Mouse (Mus musculus) heart, postnatal 36 days (tissue): Measurements from ENCODE around the gene Tbx2. TPM values are rescaled to one million over a fixed set of nuclear protein-coding genes. Genes with fewer than 3 reads are reported as not detected.

Experiments
- DNase-seq, 2 experiments: peaks; one replicate each; pipeline ENCODE4 v3.0.0; 2021 to 2022
- intact Hi-C: fragments of 180-260 bp; cut with DNase I; formaldehyde crosslinking; loops from one replicate; pipeline ENCODE4 v1.15.1; 2025
- total RNA-seq, 2 experiments: library from RNA; stranded (reverse); gene quantifications; 2 replicates each; pipeline ENCODE4 v1.2.3; 2021

Gene Tbx2
- total RNA-seq, 2 experiments from 2014 or later, result 6.2 to 6.9 TPM

DNA sequence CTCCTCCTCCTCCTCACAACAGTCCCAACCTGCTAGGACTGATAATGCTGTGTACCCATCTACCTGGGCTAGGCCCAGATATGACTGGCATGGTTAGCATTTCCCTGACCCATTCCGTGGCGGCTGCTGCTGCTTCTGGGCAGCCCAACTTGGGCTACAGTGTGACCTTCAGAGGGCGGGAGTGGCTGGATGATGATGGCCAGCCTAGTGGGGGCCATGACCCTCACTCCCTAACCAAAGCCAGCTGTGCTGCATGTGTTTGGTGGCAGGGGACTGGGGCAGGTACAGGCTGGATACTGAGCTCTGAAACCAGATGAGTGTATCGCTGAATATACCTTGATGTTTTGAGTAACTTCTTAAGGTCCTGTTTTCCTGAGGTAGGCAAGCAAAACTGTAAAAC is 8.6 kb upstream of the Tbx2 start:
- intact Hi-C loops, result loop anchor here (2.0 to 5.0 kb wide), 5 partner anchors 63 to 356 kb away; no protein-coding TSS in a partner anchor

DNA sequence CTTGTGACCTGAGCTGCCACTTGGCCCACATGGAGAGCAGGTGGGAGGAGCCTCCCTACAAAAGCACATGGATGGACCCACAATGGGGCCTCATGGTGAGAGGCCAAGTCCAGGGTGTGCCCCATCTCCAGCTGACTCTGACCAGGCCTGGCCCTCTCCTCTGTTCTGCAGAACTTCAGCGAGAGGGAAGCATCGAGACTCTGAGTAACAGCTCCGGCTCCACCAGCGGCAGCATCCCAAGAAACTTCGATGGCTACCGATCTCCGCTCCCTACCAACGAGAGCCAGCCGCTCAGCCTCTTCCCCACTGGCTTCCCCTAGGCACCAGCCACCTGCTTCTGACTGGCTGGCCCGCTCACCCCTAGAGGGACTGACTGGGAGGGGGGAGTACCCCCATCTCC is 7.3 kb upstream of the Tbx2 start:
- intact Hi-C loops, result no loop called here
- DNase-seq, result no peak

More for the DNA sequence above, 8.6 kb upstream of the Tbx2 start:
- DNase-seq, result no peak

DNA sequence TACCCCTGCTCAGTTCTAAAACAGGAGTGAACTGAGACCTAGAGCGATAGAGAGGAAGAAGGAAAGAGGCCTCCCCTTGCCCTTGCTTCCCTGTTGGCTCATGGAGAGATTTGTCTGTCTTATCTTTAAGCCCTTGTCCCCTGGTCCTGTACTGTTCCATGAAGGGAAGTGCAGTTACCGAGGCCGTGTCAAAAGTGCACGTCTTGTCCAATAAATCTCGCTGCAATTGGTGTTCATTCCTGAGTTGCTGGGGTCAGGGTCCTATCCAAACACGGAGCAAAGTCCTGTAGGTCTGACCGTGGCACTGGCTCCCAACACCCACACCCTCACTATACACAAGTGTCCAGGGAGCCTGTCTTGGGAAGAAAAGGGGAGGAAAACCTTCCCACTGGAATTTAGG is 6.5 kb upstream of the Tbx2 start:
- intact Hi-C loops, result no loop called here

DNA sequence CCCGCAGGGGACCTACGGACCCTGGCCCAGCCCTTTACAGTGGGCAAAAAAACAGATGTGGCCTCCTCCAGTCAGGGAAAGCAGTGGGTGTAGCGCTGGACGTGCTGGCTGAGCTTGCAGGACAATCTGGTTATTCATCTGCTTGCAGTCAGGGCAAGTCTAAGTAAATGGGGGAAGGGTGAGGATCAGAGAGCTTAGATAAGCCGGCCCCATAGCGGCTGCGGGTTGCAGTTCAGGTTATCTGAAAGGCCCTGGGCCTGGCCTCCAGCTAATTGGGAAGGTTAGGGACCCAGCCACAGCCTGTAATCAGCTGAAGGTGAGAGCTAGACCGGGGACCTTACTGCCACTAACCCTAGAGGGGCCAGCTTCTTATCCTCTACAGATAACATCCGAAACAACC is 5.0 kb upstream of the Tbx2 start:
- intact Hi-C loops, result no loop called here
- DNase-seq, result no peak

More for the DNA sequence above, 6.5 kb upstream of the Tbx2 start:
- no peak for DNase-seq

DNA sequence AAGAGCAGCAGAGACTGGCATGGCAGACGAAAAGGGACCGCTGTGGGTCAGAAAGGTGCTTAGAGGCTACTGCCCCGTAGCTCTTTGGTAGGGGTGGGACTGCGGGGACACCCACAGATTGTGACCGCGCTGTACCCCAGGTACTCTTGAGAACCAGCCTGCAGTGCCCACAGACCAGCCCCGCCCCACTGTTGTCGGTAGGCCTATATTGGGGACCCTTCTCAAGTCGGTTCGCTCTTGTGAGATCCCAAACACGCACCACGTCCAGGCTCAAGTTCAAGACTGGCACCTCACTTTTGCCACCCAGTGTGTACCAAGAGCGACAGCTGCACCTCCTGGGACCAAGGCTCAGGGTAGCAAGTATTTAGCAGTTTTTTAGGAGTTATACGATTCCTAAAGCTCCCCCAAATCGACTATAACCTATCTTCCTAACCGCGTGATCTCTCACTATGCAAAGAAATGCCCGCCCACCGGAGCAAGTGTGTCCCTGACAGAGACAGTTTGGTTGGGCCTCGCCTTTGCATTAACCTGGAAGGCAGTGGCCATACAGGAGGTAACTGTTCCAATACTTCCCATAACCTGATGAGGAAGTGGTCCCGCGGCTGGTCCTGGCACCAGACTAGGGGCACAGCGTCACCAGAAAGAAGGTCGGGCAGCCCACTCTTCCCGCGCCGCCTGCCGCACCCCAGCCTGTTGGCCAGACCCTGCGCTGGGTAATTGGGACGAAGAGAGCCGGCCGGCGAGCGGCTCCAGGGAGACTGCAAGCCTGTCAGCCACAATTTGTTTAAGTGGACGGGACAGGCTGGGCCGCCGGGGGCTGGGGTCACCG is 3.4 kb upstream of the Tbx2 start:
- intact Hi-C loops, result no loop called here
- no peak for DNase-seq

DNA sequence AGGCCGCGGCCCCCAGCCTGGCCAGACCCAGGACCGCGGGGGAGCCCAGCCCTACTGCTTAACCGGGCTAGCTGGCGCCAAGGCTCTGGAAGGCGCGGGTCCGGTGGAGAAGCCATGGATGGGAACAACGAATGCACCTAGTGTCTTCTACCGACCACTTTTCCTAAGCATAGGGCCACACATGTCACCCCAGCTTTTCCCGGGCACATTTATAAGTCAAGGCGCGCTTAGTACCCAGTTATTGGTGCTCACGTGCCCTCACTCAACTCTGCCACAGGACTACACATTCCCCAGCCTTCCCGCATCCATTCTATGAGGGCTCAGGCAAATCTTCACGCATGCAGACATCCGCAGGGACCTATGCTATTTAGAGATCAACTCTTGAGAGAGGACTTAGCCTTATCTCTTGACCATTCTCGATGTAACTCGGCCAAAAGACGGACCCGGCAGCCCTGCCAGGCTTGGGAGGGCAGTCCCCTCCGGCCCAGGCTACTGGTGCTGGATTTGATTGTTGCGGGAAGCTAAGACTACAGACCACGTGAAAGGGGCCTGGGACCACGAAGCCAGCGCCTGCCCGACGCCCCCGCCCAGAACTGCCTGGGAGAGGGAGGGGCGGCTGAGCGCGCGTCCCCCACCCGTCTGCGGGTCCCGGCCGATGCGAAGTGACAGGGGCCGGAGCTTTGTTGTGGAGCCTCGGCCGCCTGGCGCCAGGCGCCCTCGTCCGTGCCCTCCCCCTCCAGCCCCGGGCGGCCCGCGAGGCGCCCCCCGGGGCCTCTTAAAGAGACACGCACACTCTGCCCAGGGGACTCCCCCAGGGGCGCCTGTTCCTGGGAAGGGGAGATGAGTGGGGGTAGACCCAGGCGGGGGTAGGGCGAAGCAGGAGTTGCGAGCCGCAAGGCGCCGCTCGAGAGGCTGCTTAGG is 2.6 kb upstream of the Tbx2 start:
- DNase-seq, result peak in 1 of 2 experiments; percentile 37
- intact Hi-C loops, result loop anchor here (2.0 kb wide), 1 partner anchor 309 kb away; no protein-coding TSS in a partner anchor

DNA sequence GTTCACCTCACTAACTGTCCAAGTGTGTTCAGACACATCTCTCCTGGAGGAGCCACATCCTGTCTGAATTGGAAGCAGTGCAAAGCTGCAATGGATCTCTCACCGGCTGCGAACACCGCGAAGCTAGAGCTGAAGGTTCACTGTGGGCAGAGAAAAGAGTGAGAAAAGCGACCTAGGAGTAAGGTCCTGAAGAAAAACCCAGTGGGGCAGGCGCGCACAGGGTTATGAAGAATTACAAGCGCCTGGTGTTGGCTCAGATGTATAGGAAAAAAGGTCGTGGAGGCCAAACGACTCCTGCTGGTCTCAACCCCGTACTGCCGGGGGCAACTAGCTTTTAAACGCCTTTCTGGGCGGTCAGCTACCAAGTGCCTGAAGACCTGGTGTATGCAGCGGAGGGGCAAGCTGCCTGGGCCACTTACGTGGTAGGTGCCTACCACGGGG is 1.4 kb upstream of the Tbx2 start:
- DNase-seq, result peak in 1 of 2 experiments; percentile 28
- intact Hi-C loops, result loop anchor here (2.0 kb wide), 1 partner anchor 310 kb away; no protein-coding TSS in a partner anchor

DNA sequence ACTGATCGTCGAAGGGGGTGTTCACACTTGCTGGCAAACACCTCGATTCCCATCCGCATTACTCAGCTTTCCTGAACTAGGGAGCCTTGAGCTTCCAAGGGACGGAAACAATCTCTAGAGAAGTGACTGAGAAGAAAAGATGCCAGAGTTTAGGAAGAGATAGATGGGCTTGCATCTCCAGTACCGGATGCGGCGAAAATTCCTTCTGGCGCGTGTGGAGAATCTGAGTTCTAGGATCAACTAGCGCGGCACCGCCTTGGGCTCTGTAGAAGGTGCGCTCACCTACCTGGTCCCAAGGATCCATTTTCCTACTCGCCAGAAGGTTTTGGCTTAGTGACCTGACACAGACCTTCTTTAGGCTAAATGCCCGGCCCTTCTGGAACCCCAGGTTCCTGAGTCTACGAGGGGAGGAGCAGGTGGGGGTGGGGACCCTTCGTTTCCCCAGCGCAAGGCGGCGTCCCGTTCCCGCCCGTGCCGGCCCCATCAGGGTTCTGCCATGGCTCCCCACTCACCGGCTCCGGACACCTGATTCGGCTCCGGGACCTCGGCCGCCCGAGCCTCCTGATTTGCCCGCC is 608 bp upstream of the Tbx2 start:
- intact Hi-C loops, result loop anchor here (2.0 kb wide), 1 partner anchor 311 kb away; no protein-coding TSS in a partner anchor

DNA sequence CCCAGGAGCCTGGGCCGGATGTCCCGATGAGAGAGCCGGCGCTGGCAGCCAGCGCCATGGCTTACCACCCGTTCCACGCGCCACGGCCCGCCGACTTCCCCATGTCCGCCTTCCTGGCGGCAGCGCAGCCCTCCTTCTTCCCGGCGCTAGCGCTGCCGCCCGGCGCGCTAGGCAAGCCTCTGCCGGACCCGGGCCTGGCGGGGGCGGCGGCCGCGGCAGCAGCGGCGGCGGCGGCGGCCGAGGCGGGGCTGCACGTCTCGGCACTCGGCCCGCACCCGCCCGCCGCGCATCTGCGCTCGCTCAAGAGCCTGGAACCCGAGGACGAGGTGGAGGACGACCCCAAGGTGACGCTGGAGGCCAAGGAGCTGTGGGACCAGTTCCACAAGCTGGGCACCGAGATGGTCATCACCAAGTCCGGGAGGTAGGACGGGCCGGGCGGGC is 750 bp downstream of the Tbx2 start:
- intact Hi-C loops, result no loop called here
- peak; percentile 52 to 62 for DNase-seq

More for the DNA sequence above, 608 bp upstream of the Tbx2 start:
- DNase-seq, result peak in 1 of 2 experiments; percentile 26

DNA sequence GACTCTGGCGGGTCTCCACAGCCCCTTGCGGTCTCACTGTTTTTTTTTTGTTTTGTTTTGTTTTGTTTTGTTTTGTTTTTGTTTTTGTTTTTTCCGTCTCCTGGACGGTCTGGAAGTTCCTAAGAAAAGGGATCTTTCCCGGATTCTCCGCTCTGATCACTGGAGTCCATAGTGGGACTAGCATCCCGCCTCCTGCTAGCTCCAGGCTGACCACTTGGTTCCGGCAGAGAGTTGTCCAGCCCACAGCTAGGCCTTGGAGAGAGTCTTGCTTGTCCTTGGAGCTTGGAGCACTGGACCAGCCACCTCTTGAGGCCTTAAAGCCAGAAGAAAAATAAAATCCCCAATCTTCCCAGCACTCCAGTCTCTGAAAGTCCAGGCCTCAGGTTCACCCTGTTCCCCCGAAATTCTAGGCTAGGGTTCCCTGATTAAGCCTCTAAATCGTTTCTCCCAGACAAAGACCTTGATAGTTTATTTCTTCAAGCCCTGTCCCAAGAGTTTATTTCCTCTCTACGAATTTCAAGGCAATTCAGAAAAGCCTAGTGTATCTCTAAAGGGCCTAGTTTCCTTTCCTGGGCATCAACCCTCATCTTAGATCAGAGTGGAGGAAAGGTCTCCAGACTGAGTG is 1.5 kb downstream of the Tbx2 start:
- peak in 1 of 2 experiments; percentile 61 for DNase-seq
- intact Hi-C loops, result no loop called here

DNA sequence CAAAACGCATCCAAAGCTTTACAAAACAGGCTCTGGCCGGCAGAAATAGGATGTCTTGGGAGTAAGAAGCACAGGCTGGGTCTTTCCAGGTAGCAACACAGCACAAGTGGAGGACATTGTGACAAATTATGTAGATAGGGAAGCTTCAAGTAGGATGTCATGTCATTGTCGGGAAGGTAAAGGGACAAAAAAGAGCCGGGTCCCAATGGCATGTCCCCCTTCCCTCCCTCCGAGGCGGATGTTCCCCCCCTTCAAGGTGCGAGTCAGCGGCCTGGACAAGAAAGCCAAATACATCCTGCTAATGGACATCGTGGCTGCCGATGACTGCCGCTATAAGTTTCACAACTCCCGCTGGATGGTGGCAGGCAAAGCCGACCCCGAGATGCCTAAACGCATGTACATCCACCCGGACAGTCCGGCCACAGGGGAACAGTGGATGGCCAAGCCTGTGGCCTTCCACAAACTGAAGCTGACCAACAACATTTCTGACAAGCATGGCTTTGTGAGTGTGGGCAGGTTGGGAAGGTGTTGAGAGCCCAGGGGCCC is 2.1 kb downstream of the Tbx2 start:
- DNase-seq, result no peak
- intact Hi-C loops, result no loop called here

DNA sequence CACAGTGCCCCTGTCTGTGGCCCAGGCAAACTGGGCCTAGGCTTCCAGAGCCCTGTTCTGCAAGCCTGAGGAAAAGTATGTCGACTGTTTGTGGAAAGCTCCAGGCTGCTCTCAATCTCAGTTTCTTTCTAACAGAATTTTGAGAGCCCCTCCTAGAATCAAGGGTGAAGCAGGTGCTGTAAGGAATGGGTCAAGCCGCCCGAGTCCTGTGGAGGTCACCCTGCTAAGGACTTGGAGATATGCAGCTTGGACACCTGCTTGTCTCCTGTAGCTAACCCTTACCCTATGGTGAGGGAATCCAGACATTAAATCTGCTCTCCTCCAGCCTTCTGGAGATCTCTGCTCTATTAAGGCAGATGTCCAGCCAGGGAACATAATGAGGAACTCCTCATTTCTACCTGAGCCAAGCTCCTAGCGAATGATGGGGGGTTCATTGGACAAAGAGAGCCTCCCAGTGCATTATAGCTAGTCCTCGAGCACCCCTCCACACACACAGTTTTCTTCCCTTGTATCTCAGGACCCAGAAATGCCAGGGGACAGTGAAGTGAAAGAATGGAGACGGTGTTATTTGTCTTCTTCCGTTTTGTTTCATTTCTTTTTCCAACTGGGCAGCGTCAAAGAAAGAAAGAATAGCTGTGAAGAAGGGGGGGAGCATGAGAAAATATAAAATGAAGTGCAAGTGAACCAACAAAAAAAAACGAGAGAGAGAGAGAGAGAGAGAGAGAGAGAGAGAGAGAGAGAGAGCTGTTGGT is 2.8 kb downstream of the Tbx2 start:
- intact Hi-C loops, result no loop called here
- no peak for DNase-seq

DNA sequence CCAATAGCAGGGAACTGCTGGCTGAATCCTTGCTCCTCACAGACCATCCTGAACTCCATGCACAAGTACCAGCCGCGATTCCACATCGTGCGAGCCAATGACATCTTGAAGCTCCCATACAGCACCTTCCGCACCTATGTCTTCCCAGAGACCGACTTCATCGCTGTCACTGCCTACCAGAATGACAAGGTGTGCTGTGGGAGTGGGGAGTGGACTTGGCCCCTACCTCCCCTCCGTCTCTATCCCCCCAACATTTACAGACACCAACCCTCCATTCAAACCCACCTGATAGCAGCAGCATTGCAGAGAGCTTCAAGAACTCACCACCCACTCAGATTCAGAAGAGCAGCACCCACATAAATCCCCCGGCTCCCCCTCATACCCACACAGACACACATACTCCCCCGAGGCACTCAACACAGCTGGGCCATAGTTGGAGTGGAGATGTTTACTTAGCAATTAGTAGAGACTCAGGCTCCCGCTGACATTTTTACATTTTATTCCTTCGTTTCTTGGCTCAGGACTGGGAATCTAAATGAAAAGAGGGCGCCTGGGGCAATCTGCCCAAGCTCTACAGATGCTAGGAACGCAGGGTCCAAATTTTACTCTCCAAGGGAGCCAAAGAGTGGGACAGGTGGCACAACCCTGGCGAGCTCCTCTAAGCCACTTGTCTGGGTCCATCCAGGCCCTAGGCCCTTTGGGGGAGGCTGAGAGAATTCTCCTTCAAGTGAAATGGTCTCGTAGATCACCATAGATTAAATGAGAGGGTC is 3.6 kb downstream of the Tbx2 start:
- intact Hi-C loops, result no loop called here

DNA sequence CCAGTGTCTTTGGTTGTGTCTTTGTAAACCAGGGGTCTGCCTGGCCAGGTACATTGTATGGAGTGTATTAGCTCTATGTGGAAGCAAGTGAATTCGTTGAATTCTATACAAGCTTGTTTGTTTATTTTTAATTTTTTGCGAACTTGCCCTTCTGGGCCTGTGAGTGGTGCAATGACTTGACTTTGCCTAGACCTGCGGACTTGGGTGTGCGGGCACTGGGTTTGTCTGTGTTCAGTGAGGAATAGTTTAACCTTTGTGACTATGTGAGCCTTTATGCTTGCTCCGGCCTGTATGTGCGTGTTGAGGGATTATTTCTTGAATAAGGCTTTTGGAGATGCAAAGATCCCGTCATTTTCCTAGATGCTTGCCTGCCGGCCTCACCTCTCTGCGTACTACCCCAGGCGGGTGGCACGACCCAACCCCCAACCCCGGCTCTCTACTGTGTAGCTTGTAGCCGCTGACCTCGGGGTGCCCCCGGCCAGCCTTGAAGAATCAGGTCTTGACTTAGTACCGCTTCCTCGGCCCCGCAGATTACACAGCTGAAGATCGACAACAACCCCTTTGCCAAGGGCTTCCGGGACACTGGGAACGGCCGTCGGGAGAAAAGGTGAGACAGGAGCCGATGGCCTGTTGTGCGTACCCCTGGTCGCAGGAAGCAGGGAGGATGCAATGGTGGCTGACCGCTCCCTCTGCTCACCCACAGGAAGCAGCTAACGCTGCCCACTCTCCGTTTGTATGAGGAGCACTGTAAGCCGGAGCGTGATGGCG is 4.4 kb downstream of the Tbx2 start:
- peak in 1 of 2 experiments; percentile 27 for DNase-seq

More for the DNA sequence above, 3.6 kb downstream of the Tbx2 start:
- no peak for DNase-seq

DNA sequence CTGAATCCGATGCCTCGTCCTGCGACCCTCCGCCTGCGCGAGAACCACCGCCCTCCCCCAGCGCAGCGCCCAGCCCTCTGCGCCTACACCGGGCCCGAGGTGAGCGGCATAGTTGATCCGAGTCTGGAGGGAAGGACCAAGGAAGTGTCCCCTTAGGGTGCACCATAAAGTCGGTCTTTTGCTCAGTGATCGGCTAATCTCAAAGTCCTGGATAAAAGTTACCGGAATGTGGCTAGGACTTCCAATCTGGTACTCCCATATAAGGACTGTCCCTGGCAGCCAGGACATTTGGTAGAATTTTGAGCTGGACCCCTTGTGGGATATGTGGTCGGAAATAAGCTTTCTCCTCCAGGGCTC is 4.9 kb downstream of the Tbx2 start:
- DNase-seq, result no peak
- intact Hi-C loops, result no loop called here

More for the DNA sequence above, 4.4 kb downstream of the Tbx2 start:
- intact Hi-C loops, result no loop called here

DNA sequence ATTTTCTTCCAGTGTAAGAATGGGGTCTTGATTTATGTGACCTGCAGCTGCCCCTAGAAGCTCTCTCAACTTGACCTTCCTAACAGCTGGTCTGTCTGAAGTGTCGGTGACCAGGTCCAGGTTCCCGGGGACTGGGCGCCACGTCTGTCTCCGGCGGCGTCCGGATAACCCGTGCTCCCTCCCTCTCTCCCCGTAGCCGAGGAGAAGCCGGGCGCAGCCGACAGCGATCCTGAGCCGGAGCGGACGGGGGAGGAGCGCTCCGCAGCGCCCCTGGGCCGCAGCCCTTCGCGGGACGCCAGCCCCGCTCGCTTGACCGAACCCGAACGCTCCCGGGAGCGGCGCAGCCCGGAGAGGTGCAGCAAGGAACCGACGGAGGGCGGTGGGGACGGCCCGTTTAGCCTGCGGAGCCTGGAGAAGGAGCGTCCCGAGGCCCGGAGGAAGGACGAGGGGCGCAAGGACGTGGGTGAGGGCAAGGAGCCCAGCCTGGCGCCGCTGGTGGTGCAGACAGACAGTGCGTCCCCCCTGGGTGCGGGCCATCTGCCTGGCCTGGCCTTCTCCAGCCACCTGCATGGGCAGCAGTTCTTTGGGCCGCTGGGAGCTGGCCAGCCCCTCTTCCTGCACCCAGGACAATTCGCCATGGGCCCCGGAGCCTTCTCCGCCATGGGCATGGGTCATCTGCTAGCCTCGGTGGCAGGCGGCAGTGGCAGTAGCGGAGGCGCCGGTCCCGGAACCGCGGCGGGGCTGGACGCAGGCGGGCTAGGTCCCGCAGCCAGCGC is 5.5 kb downstream of the Tbx2 start:
- peak in 1 of 2 experiments; percentile 33 for DNase-seq
- intact Hi-C loops, result no loop called here
